Mouse (Mus musculus): ENCODE data around the gene Gm16867. TPM values are rescaled to one million over a fixed set of nuclear protein-coding genes. Genes with fewer than 3 reads are reported as not detected.
"Not testable (repeated sequence)": the region's sequence is repeated elsewhere in the genome, so short reads cannot be mapped to it uniquely, and the experiment has no call there.

Gm16867 gene
- total and polyA plus RNA-seq, 2 experiments from 2014 or later: not detected

GRCm38 (mm10) chr14:69470122-69470708 is 32.9 kb downstream of the Gm16867 start:
- H3K36me3 ChIP-seq (ENCODE audit: insufficient read depth, low read length); DNase-seq (ENCODE audit: low spot score); H3K9ac ChIP-seq (replicated peaks; ENCODE audit: low read length); H3K4me1 ChIP-seq (ENCODE audit: insufficient read depth, low read length); H3K4me3 ChIP-seq (ENCODE audit: low read length); ATAC-seq; H3K27me3 ChIP-seq (ENCODE audit: insufficient read depth, low read length); H3K4me2 ChIP-seq (ENCODE audit: low read depth, low read length); H3K9me3 ChIP-seq (ENCODE audit: low read length); H3K27ac ChIP-seq: not testable (repeated sequence)
- WGBS: no CpG with 5 or more reads among the region's 8 CpGs

GRCm38 (mm10) chr14:69467612-69468366 is 35.4 kb downstream of the Gm16867 start:
- not testable (repeated sequence) for H3K4me3 ChIP-seq (ENCODE audit: low read length); ATAC-seq; H3K27me3 ChIP-seq (ENCODE audit: insufficient read depth, low read length); H3K4me2 ChIP-seq (ENCODE audit: low read depth, low read length); H3K36me3 ChIP-seq (ENCODE audit: insufficient read depth, low read length); H3K9me3 ChIP-seq (ENCODE audit: low read length); DNase-seq (ENCODE audit: low spot score); H3K9ac ChIP-seq (replicated peaks; ENCODE audit: low read length); H3K27ac ChIP-seq; H3K4me1 ChIP-seq (ENCODE audit: insufficient read depth, low read length)
- no CpG with 5 or more reads among the region's 17 CpGs for WGBS

GRCm38 (mm10) chr14:69464465-69464864 is 38.7 kb downstream of the Gm16867 start:
- H3K36me3 ChIP-seq (ENCODE audit: insufficient read depth, low read length); H3K4me2 ChIP-seq (ENCODE audit: low read depth, low read length); H3K27ac ChIP-seq; H3K9me3 ChIP-seq (ENCODE audit: low read length); DNase-seq (ENCODE audit: low spot score); H3K9ac ChIP-seq (replicated peaks; ENCODE audit: low read length); H3K4me1 ChIP-seq (ENCODE audit: insufficient read depth, low read length); H3K4me3 ChIP-seq (ENCODE audit: low read length); H3K27me3 ChIP-seq (ENCODE audit: insufficient read depth, low read length); ATAC-seq: not testable (repeated sequence)
- no CpG with 5 or more reads among the region's 4 CpGs for WGBS

- not testable (repeated sequence) for H3K36me3 ChIP-seq (ENCODE audit: insufficient read depth, low read length); H3K9me3 ChIP-seq (ENCODE audit: low read length); H3K4me2 ChIP-seq (ENCODE audit: low read depth, low read length); ATAC-seq; H3K4me1 ChIP-seq (ENCODE audit: insufficient read depth, low read length); H3K27ac ChIP-seq; H3K27me3 ChIP-seq (ENCODE audit: insufficient read depth, low read length); H3K4me3 ChIP-seq (ENCODE audit: low read length); DNase-seq (ENCODE audit: low spot score); H3K9ac ChIP-seq (replicated peaks; ENCODE audit: low read length)
- no CpG with 5 or more reads among the region's 5 CpGs for WGBS
These were observed 45.5 kb downstream of the Gm16867 start for GRCm38 (mm10) chr14:69457691-69458090.

GRCm38 (mm10) chr14:69454640-69455039 is 48.5 kb downstream of the Gm16867 start:
- H3K9ac ChIP-seq (replicated peaks; ENCODE audit: low read length); H3K4me3 ChIP-seq (ENCODE audit: low read length); DNase-seq (ENCODE audit: low spot score); H3K27ac ChIP-seq; H3K27me3 ChIP-seq (ENCODE audit: insufficient read depth, low read length); H3K9me3 ChIP-seq (ENCODE audit: low read length); H3K4me2 ChIP-seq (ENCODE audit: low read depth, low read length); ATAC-seq; H3K36me3 ChIP-seq (ENCODE audit: insufficient read depth, low read length); H3K4me1 ChIP-seq (ENCODE audit: insufficient read depth, low read length): not testable (repeated sequence)
- WGBS: no CpG with 5 or more reads among the region's 9 CpGs

GRCm38 (mm10) chr14:69448845-69449244 is 54.3 kb downstream of the Gm16867 start:
- not testable (repeated sequence) for H3K9me3 ChIP-seq (ENCODE audit: low read length); H3K4me2 ChIP-seq (ENCODE audit: low read depth, low read length); H3K9ac ChIP-seq (replicated peaks; ENCODE audit: low read length); ATAC-seq; H3K36me3 ChIP-seq (ENCODE audit: insufficient read depth, low read length); DNase-seq (ENCODE audit: low spot score); H3K4me3 ChIP-seq (ENCODE audit: low read length); H3K4me1 ChIP-seq (ENCODE audit: insufficient read depth, low read length); H3K27ac ChIP-seq; H3K27me3 ChIP-seq (ENCODE audit: insufficient read depth, low read length)
- no CpG with 5 or more reads among the region's 10 CpGs for WGBS

GRCm38 (mm10) chr14:69447006-69447405 is 56.2 kb downstream of the Gm16867 start:
- not testable (repeated sequence) for ATAC-seq; H3K9ac ChIP-seq (replicated peaks; ENCODE audit: low read length); H3K27me3 ChIP-seq (ENCODE audit: insufficient read depth, low read length); H3K36me3 ChIP-seq (ENCODE audit: insufficient read depth, low read length); H3K4me3 ChIP-seq (ENCODE audit: low read length); H3K4me1 ChIP-seq (ENCODE audit: insufficient read depth, low read length); H3K9me3 ChIP-seq (ENCODE audit: low read length); DNase-seq (ENCODE audit: low spot score); H3K4me2 ChIP-seq (ENCODE audit: low read depth, low read length); H3K27ac ChIP-seq
- WGBS: no CpG with 5 or more reads among the region's 1 CpGs

- H3K4me3 ChIP-seq (ENCODE audit: low read length); H3K9me3 ChIP-seq (ENCODE audit: low read length); H3K27ac ChIP-seq; DNase-seq (ENCODE audit: low spot score); ATAC-seq; H3K27me3 ChIP-seq (ENCODE audit: insufficient read depth, low read length); H3K36me3 ChIP-seq (ENCODE audit: insufficient read depth, low read length); H3K4me1 ChIP-seq (ENCODE audit: insufficient read depth, low read length); H3K9ac ChIP-seq (replicated peaks; ENCODE audit: low read length); H3K4me2 ChIP-seq (ENCODE audit: low read depth, low read length): not testable (repeated sequence)
- no CpG with 5 or more reads among the region's 7 CpGs for WGBS
These were observed 60.0 kb downstream of the Gm16867 start for GRCm38 (mm10) chr14:69443092-69443692.

GRCm38 (mm10) chr14:69440955-69441354 is 62.2 kb downstream of the Gm16867 start:
- no CpG with 5 or more reads among the region's 7 CpGs for WGBS
- ATAC-seq; DNase-seq (ENCODE audit: low spot score): not testable (repeated sequence)

GRCm38 (mm10) chr14:69438678-69439214 is 64.4 kb downstream of the Gm16867 start:
- DNase-seq (ENCODE audit: low spot score); H3K9me3 ChIP-seq (ENCODE audit: low read length); H3K27me3 ChIP-seq (ENCODE audit: insufficient read depth, low read length); H3K4me2 ChIP-seq (ENCODE audit: low read depth, low read length); ATAC-seq; H3K9ac ChIP-seq (replicated peaks; ENCODE audit: low read length); H3K27ac ChIP-seq; H3K36me3 ChIP-seq (ENCODE audit: insufficient read depth, low read length); H3K4me3 ChIP-seq (ENCODE audit: low read length); H3K4me1 ChIP-seq (ENCODE audit: insufficient read depth, low read length): not testable (repeated sequence)
- WGBS: no CpG with 5 or more reads among the region's 7 CpGs

More at GRCm38 (mm10) chr14:69440955-69441354, 62.2 kb downstream of the Gm16867 start:
- H3K36me3 ChIP-seq (ENCODE audit: insufficient read depth, low read length); H3K9me3 ChIP-seq (ENCODE audit: low read length); H3K27ac ChIP-seq; H3K4me1 ChIP-seq (ENCODE audit: insufficient read depth, low read length); H3K27me3 ChIP-seq (ENCODE audit: insufficient read depth, low read length); H3K4me3 ChIP-seq (ENCODE audit: low read length); H3K4me2 ChIP-seq (ENCODE audit: low read depth, low read length); H3K9ac ChIP-seq (replicated peaks; ENCODE audit: low read length): not testable (repeated sequence)

All from hindbrain, postnatal 0 days (tissue).